Mouse (Mus musculus): ENCODE measurements at regions not wholly inside any gene's neighbourhood (a gene's known extent, or its start where the extent isn't known, plus 50 kb on each side); places are given as distances from the start of the nearest gene placed in this dataset.
"Not testable (repeated sequence)": the region's sequence is repeated elsewhere in the genome, so short reads cannot be mapped to it uniquely, and the experiment has no call there.

DNA sequence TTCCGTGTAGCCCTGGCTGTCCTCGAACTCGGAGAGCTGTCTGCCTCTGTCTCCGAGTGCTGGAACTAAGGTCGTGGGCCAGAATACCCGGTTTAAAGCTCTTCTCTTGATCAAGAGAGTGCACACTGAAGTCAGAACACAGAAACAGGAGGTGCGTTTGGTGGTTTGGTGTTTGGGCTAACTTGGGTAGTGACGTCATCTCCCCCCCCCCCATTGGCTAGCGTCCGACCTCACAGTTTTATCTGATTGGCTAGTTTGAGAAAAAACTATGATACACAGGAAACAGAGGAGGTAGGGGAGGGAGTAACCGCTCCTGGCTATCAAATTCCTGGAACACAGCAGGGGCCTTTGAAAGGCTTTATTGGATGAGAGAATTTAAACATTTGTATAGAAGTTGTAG, 60.2 kb upstream of the Pim1 start:
- H3K36me3 ChIP-seq (ENCODE audit: control insufficient read depth, insufficient read depth, low read length), result no peaks in the 10 kb centered on the region
- TF ChIP-seq POLR2A (IDR thresholded peaks at IDR 0.05; ENCODE audit: low read depth, low read length) (no peak), CTCF (conservative IDR thresholded peaks at IDR 0.05; ENCODE audit: insufficient read depth, insufficient read length, low read depth, low read length) (no peak)
- 78% methylated on average over 11 of the region's 11 CpGs for WGBS
- DNase-seq, result no peak
- no peak overlapping the region for H3K27ac ChIP-seq (ENCODE audit: insufficient read depth, low read depth, low read length)
- no peaks in the 10 kb centered on the region for H3K27me3 ChIP-seq (replicated peaks; ENCODE audit: control insufficient read depth, insufficient read depth, low read length)
- H3K4me3 ChIP-seq (ENCODE audit: insufficient read depth, low read depth, low read length), result no peak overlapping the region
- H3K4me1 ChIP-seq (ENCODE audit: control insufficient read depth, insufficient read depth, low read length), result peaks cover 4% of the 10 kb centered on the region; the same call in 1 of the 2 replicates

DNA sequence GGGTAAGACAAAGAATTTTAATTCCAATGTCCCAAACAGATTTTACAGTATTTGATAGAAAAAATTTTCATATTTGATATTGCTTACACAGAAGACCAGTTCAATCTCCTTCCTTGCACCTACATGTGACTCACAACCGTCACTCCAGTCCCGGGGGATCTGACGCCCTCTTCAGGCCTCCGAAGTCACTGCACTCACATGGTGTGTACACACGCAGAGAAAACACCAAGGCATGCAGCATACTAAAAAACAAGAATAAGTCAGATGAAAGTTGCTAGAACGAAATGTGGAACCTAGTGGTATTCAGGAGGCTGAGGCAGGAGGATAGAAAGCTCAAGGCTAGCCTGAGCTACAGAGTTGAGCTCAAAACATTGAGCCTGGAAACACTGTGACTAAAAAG, 59.7 kb upstream of the Pim1 start:
- DNase-seq, result no peak
- Histone ChIP-seq H3K27ac (ENCODE audit: insufficient read depth, low read depth, low read length) (no peak overlapping the region), H3K36me3 (ENCODE audit: control insufficient read depth, insufficient read depth, low read length) (no peaks in the 10 kb centered on the region), H3K27me3 (replicated peaks; ENCODE audit: control insufficient read depth, insufficient read depth, low read length) (no peaks in the 10 kb centered on the region), H3K4me1 (ENCODE audit: control insufficient read depth, insufficient read depth, low read length) (peaks cover 4% of the 10 kb centered on the region; the same call in 1 of the 2 replicates), H3K4me3 (ENCODE audit: insufficient read depth, low read depth, low read length) (no peak overlapping the region)
- 97% methylated on average over 6 of the region's 6 CpGs for WGBS
- TF ChIP-seq CTCF (conservative IDR thresholded peaks at IDR 0.05; ENCODE audit: insufficient read depth, insufficient read length, low read depth, low read length), result no peak
- TF ChIP-seq POLR2A (IDR thresholded peaks at IDR 0.05; ENCODE audit: low read depth, low read length), result no peak

DNA sequence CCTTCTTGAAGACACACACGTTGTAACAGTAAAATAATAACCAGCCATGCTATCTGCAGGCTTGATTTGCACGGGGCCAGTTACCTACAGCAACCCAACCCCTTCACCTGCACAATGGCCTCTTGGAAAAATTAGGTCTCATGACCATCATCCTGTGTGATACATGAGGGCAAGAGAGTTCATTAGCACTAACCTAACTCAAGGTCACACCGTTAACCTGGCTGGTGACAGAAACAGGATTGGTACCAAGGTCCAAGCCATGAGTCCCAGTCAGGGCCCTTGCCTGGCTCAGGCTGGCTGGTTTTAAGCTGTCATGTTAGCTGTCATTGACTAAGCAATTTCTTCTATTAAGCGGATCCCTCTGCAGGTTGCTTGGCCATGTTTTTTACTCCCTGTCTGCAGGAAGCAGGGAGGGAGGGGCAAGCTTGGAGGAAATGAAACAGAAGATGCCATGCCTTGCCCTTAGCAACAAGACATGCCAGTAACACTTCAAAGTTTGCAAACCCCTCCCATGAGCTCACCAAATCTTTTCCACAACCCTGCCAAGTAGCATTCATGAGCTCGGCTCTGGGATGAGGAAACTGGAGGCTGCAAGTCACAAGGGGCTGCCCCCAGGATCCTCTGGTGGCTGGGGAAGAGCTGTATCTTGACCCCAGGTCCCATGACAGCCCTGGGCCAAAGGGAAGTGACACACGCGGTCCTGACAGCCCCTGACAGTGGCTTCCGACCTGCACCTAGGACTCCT, 58.8 kb upstream of the Pim1 start:
- Histone ChIP-seq H3K27ac (ENCODE audit: insufficient read depth, low read depth, low read length) (no peak overlapping the region), H3K4me1 (ENCODE audit: control insufficient read depth, insufficient read depth, low read length) (peaks cover 4% of the 10 kb centered on the region; the same call in 1 of the 2 replicates), H3K27me3 (replicated peaks; ENCODE audit: control insufficient read depth, insufficient read depth, low read length) (no peaks in the 10 kb centered on the region), H3K36me3 (ENCODE audit: control insufficient read depth, insufficient read depth, low read length) (no peaks in the 10 kb centered on the region), H3K4me3 (ENCODE audit: insufficient read depth, low read depth, low read length) (no peak overlapping the region)
- whole genome bisulfite sequencing, result 64% methylated on average over 8 of the region's 8 CpGs
- DNase-seq, result peak; percentile 30
- TF ChIP-seq CTCF (conservative IDR thresholded peaks at IDR 0.05; ENCODE audit: insufficient read depth, insufficient read length, low read depth, low read length) (no peak), POLR2A (IDR thresholded peaks at IDR 0.05; ENCODE audit: low read depth, low read length) (no peak)

DNA sequence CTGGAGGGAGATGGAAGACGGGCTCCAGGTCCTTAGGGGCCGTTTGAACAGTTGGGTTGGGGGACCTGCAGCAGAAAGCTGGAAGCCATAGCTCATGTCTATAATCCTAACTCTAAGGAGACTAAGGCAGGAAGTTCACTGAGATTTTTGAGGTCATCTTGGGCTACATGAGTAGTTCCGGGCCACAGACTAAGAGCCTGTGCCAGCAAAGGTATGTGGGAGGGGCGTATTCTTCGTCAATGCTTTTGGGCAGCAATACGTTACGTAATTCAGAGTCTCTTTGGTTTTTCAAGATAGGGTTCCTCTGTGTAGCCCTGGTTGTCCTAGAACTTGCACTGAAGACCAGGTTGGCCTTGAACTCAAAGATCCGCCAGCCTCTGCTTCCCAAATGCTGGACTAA, 57.9 kb upstream of the Pim1 start:
- H3K4me1 ChIP-seq (ENCODE audit: control insufficient read depth, insufficient read depth, low read length), result peaks cover 4% of the 10 kb centered on the region
- no peaks in the 10 kb centered on the region for H3K36me3 ChIP-seq (ENCODE audit: control insufficient read depth, insufficient read depth, low read length)
- 90% methylated on average over 8 of the region's 8 CpGs for WGBS
- DNase-seq, result no peak
- no peak overlapping the region for H3K4me3 ChIP-seq (ENCODE audit: insufficient read depth, low read depth, low read length)
- no peaks in the 10 kb centered on the region for H3K27me3 ChIP-seq (replicated peaks; ENCODE audit: control insufficient read depth, insufficient read depth, low read length)
- no peak for TF ChIP-seq CTCF (conservative IDR thresholded peaks at IDR 0.05; ENCODE audit: insufficient read depth, insufficient read length, low read depth, low read length)
- H3K27ac ChIP-seq (ENCODE audit: insufficient read depth, low read depth, low read length), result no peak overlapping the region

DNA sequence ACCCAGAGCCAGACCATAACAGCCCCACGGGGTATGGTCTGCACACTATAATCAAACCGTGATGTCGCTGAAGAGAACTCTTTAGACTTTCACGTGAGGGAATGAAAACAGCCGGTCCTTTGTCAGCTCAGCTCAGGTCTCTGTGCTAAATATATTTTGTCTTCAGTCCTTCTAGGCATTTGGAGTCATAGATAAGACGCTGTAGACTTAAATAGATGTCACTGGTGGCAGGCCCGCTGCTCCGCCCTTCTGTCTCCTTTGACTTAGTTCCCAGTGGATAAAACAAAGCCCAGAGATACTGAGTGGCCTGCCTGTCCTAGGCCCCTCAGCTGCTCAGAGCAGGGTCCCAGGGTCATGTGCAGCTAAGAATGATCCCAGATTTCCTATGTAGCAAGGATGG, 57.2 kb upstream of the Pim1 start:
- H3K36me3 ChIP-seq (ENCODE audit: control insufficient read depth, insufficient read depth, low read length), result no peaks in the 10 kb centered on the region
- no peak overlapping the region for H3K27ac ChIP-seq (ENCODE audit: insufficient read depth, low read depth, low read length)
- DNase-seq, result no peak
- no peak for TF ChIP-seq POLR2A (IDR thresholded peaks at IDR 0.05; ENCODE audit: low read depth, low read length)
- no peak for TF ChIP-seq CTCF (conservative IDR thresholded peaks at IDR 0.05; ENCODE audit: insufficient read depth, insufficient read length, low read depth, low read length)
- no peak overlapping the region for H3K4me3 ChIP-seq (ENCODE audit: insufficient read depth, low read depth, low read length)
- H3K4me1 ChIP-seq (ENCODE audit: control insufficient read depth, insufficient read depth, low read length), result peaks cover 4% of the 10 kb centered on the region
- WGBS, result 87% methylated on average over 8 of the region's 8 CpGs
- no peaks in the 10 kb centered on the region for H3K27me3 ChIP-seq (replicated peaks; ENCODE audit: control insufficient read depth, insufficient read depth, low read length)

DNA sequence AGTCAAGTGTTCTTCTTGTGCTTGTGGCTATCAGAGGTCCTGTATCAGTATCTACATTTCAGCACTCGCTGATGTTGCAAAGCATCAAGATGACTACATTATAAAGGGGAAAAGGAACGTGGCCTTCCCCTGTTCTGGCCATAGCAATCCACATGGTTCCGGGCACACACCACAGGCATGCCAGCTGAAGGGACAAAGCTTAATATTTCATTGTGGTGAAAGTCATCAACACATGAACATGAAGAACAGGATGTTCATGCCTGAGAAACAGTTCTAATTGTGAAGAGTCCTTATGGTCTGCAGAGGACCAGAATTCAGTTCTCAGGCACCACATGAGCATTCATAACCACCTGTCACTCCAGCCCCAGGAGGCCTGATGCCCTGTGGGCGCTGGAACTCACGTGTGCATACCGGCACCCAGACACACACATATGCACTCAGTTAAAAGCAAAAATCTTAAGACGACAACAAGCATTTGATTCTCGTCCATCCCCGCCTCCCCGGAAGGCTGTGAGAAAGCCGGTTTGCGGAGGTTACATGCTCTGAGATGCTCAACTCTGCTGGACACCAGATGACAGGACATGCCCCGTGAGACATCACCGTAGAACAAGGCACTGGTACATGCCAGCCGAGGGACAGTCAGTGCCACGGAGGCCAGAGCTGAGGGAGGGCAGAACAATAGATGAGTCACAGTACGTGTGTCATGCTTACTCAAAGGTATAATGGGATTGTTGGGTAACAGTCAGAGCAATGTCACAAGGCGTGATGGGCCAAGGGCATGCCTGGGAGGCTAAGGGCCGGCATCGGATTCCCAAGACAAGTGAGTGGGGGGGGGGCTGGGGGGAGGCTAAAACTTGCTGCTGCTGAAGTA, 56.2 kb upstream of the Pim1 start:
- Histone ChIP-seq H3K27ac (ENCODE audit: insufficient read depth, low read depth, low read length) (no peak overlapping the region), H3K4me1 (ENCODE audit: control insufficient read depth, insufficient read depth, low read length) (peaks cover 4% of the 10 kb centered on the region), H3K27me3 (replicated peaks; ENCODE audit: control insufficient read depth, insufficient read depth, low read length) (no peaks in the 10 kb centered on the region), H3K36me3 (ENCODE audit: control insufficient read depth, insufficient read depth, low read length) (no peaks in the 10 kb centered on the region), H3K4me3 (ENCODE audit: insufficient read depth, low read depth, low read length) (no peak overlapping the region)
- TF ChIP-seq POLR2A (IDR thresholded peaks at IDR 0.05; ENCODE audit: low read depth, low read length) (no peak), CTCF (conservative IDR thresholded peaks at IDR 0.05; ENCODE audit: insufficient read depth, insufficient read length, low read depth, low read length) (no peak)
- WGBS, result 84% methylated on average over 20 of the region's 20 CpGs
- no peak for DNase-seq

DNA sequence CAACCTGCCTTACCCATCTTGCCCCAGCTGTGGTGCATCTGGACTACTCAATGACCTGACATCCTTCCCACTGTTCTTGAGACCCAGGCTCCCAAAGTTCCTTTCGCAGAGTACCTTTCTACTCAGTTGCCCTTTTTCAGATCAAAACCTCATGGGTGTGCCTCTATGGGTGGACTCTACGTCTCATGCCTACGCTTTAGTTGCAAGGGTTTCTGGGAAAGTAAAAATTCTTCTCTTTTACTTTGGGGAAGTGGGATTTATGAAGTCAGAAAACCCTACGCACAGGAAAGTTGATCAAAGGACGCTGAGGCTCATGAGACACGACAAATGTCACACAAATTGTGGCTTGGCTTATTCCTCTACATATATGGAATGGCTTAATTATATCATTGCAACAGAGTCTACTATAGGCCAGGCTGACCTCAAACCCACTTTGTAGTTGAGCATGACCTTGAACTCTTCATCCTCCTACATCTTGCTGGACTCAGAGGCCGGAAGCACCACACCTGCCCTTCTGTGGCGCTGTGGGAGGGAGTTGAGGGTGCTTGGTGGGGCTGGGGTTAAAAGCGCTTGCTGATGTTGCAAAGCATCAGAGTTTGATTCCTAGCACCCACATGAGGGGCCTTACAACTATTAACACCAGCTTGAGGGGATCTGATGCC, 55.1 kb upstream of the Pim1 start:
- H3K27me3 ChIP-seq (replicated peaks; ENCODE audit: control insufficient read depth, insufficient read depth, low read length), result no peaks in the 10 kb centered on the region
- H3K36me3 ChIP-seq (ENCODE audit: control insufficient read depth, insufficient read depth, low read length), result no peaks in the 10 kb centered on the region
- peaks cover 4% of the 10 kb centered on the region for H3K4me1 ChIP-seq (ENCODE audit: control insufficient read depth, insufficient read depth, low read length)
- no peak overlapping the region for H3K4me3 ChIP-seq (ENCODE audit: insufficient read depth, low read depth, low read length)
- no peak overlapping the region for H3K27ac ChIP-seq (ENCODE audit: insufficient read depth, low read depth, low read length)
- TF ChIP-seq POLR2A (IDR thresholded peaks at IDR 0.05; ENCODE audit: low read depth, low read length) (no peak), CTCF (conservative IDR thresholded peaks at IDR 0.05; ENCODE audit: insufficient read depth, insufficient read length, low read depth, low read length) (no peak)
- WGBS, result 96% methylated on average over 9 of the region's 9 CpGs
- no peak for DNase-seq

DNA sequence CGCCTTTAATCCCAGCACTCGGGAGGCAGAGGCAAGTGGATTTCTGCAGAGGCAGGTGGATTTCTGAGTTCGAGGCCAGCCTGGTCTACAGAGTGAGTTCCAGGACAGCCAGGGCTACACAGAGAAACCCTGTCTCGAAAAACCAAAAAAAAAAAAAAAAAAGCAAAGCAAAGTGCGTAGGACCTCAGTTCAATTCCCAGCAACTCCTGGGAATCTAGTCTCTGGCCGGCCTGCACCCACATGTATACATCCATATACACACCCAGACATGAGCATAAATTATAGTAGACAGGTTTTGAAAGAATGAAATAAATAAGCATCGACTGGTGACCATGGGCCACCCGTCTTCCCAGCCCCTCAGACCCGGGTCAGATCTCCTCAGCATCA, 54.1 kb upstream of the Pim1 start:
- 83% methylated on average over 9 of the region's 9 CpGs for WGBS
- H3K4me1 ChIP-seq (ENCODE audit: control insufficient read depth, insufficient read depth, low read length); DNase-seq; H3K36me3 ChIP-seq (ENCODE audit: control insufficient read depth, insufficient read depth, low read length); H3K27me3 ChIP-seq (replicated peaks; ENCODE audit: control insufficient read depth, insufficient read depth, low read length): not testable (repeated sequence)
- peak overlapping the region; percentile 32; the same call in 1 of the 2 replicates for H3K4me3 ChIP-seq (ENCODE audit: insufficient read depth, low read depth, low read length)
- H3K27ac ChIP-seq (ENCODE audit: insufficient read depth, low read depth, low read length), result peak overlapping the region; percentile 21; the same call in 1 of the 2 replicates

All from kidney, adult 2 months (tissue).